Comparison of ENCODE assay signal across 8 mouse cellular contexts in the genomic region with DNA sequence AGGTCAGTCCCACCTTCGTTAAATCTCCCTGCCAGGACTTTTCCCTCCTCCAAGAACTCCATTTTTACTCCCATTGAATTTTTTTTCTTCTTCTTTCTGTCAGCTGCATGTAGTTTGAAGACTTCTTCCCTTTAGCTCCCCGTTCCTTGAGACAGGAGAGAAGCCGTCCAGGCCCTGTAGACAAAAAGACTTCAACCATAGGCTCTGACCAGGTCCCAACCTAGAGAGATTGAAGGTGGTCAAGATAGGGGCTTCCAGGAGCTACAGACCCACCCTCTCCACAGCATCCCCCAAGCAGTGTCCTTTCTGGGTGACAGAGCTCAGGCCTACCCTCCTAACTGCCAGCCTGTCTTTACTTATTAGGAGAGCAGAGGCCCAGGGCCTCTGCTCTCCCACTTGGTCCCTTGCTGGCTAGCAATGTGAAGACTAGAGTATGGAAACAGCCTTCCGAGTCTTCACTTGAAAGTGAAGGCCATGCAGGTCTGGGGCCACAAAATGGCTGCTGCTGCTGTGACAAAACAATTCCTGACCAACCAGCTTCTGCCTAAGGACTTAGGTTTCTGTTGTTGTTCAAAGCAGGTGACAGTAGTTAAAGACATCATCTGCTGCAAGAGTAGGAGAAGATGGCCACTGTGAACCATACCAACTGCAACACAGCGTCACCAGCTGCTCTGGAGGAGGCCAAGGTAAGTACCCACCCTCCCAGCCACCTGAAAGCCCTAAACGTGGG. TPM values are rescaled to one million over a fixed set of nuclear protein-coding genes. Genes with fewer than 3 reads are reported as not detected.
DNase-seq lines count a peak whose midpoint lies in the region; ATAC-seq and TF ChIP-seq lines count a peak whose summit lies in the region.

No protein-coding gene starts in this region.

- no peak for TF ChIP-seq EP300 in stomach, postnatal 0 days (optimal IDR thresholded peaks at IDR 0.05)

- peak overlapping the region; percentile 64 for H3K4me2 ChIP-seq in heart, embryonic 12.5 days
- peak overlapping the region; percentile 67 for H3K4me2 ChIP-seq in limb, embryonic 13.5 days (replicated peaks)
- peak overlapping the region; percentile 49 for H3K4me2 ChIP-seq in stomach, postnatal 0 days (replicated peaks; ENCODE audit: low read depth)

- WGBS in heart, embryonic 12.5 days: 49% methylated on average over 6 of the region's 6 CpGs
- 54% methylated on average over 6 of the region's 6 CpGs for WGBS in limb, embryonic 13.5 days
- WGBS in stomach, postnatal 0 days: 44% methylated on average over 6 of the region's 6 CpGs

- no peak for ATAC-seq in heart, embryonic 12.5 days (ENCODE audit: insufficient number of reproducible peaks, low FRiP score)
- ATAC-seq in limb, embryonic 13.5 days (ENCODE audit: low FRiP score, low read depth): no peak
- no peak for ATAC-seq in stomach, postnatal 0 days (ENCODE audit: low FRiP score, low TSS enrichment)

- peaks cover 6% of the 10 kb centered on the region for H3K36me3 ChIP-seq in heart, embryonic 12.5 days
- peaks cover 10% of the 10 kb centered on the region for H3K36me3 ChIP-seq in limb, embryonic 13.5 days
- H3K36me3 ChIP-seq in stomach, postnatal 0 days (ENCODE audit: control insufficient read depth, insufficient read depth, low read length): 0 out of 2 replicates have a peak, but pooled peaks cover 1% of the 10 kb centered on the region

- H3K27me3 ChIP-seq in heart, embryonic 12.5 days (replicated peaks): no peaks in the 10 kb centered on the region
- H3K27me3 ChIP-seq in limb, embryonic 13.5 days: no peaks in the 10 kb centered on the region
- H3K27me3 ChIP-seq in stomach, postnatal 0 days (ENCODE audit: control insufficient read depth, insufficient read depth, low read length): no peaks in the 10 kb centered on the region

- H3K4me1 ChIP-seq in heart, embryonic 12.5 days (replicated peaks): peaks cover 36% of the 10 kb centered on the region
- H3K4me1 ChIP-seq in embryonic fibroblast, embryonic 13.5 days (ENCODE audit: control insufficient read depth, insufficient read depth, low read length): peaks cover 6% of the 10 kb centered on the region; the same call in 1 of the 2 replicates
- H3K4me1 ChIP-seq in limb, embryonic 13.5 days: peaks cover 34% of the 10 kb centered on the region
- H3K4me1 ChIP-seq in stomach, postnatal 0 days (replicated peaks; ENCODE audit: control insufficient read depth, insufficient read depth): peaks cover 10% of the 10 kb centered on the region; the same call in 1 of the 2 replicates

- no peaks in the 10 kb centered on the region for H3K9me3 ChIP-seq in heart, embryonic 12.5 days (replicated peaks)
- no peaks in the 10 kb centered on the region for H3K9me3 ChIP-seq in limb, embryonic 13.5 days
- H3K9me3 ChIP-seq in stomach, postnatal 0 days (ENCODE audit: control insufficient read depth, low read length): no peaks in the 10 kb centered on the region

- no peak for DNase-seq in heart, postnatal 4 days
- DNase-seq in CD4-positive helper T cell, adult 2 months (ENCODE audit: low read depth, low spot score): peak; percentile 26
- DNase-seq in stomach, postnatal 0 days (ENCODE audit: low spot score): no peak
- no peak for DNase-seq in c-Kit-positive CD71-positive TER-119-positive erythroid progenitor cells, embryonic 14.5 days (ENCODE audit: low spot score)
- no peak for DNase-seq in kidney, adult 18-20 months

- peak overlapping the region; percentile 62 for H3K9ac ChIP-seq in heart, embryonic 12.5 days
- peak overlapping the region; percentile 64 for H3K9ac ChIP-seq in limb, embryonic 13.5 days
- peak overlapping the region; percentile 50; the same call in 1 of the 2 replicates for H3K9ac ChIP-seq in stomach, postnatal 0 days (ENCODE audit: low read length)

- TF ChIP-seq CTCF in embryonic fibroblast, embryonic 13.5 days (IDR thresholded peaks at IDR 0.05; ENCODE audit: borderline replicate concordance, insufficient read depth, low read length): no peak
- no peak for TF ChIP-seq CTCF in stomach, postnatal 0 days (IDR thresholded peaks at IDR 0.05; ENCODE audit: low read depth)

- peak overlapping the region; percentile 33 for H3K4me3 ChIP-seq in heart, embryonic 12.5 days
- H3K4me3 ChIP-seq in embryonic fibroblast, embryonic 13.5 days (ENCODE audit: insufficient read depth, low read length): 0 out of 2 replicates have a peak overlapping the region, but pooled peaks have one; percentile 3
- H3K4me3 ChIP-seq in limb, embryonic 13.5 days: peak overlapping the region; percentile 93
- peak overlapping the region; percentile 3; the same call in 1 of the 2 replicates for H3K4me3 ChIP-seq in stomach, postnatal 0 days (ENCODE audit: low read depth, low read length)

- no peak for TF ChIP-seq POLR2A in embryonic fibroblast, embryonic 13.5 days (IDR thresholded peaks at IDR 0.05; ENCODE audit: low read depth, low read length)

- peak overlapping the region; percentile 85 for H3K27ac ChIP-seq in heart, embryonic 12.5 days (ENCODE audit: poor library complexity, severe bottlenecking)
- H3K27ac ChIP-seq in embryonic fibroblast, embryonic 13.5 days (ENCODE audit: insufficient read depth, low read length): peak overlapping the region; percentile 53
- peak overlapping the region; percentile 74 for H3K27ac ChIP-seq in limb, embryonic 13.5 days
- peak overlapping the region; percentile 82 for H3K27ac ChIP-seq in stomach, postnatal 0 days (replicated peaks)

RNA-seq across cellular contexts. Expression of a gene that starts 1.4 kb away (rescaled TPM):
- 7.8 and 8.4 TPM in 2 replicates for polyA plus RNA-seq in heart, embryonic 12.5 days (2016; fragmentation: Nextera tagmentation; extraction: Ambion mirVana)
- total RNA-seq in heart, postnatal 4 days (2021): 1 to 10 TPM; 4.2 to 4.8 TPM
- polyA plus RNA-seq in embryonic fibroblast, embryonic 13.5 days (2011; ENCODE audit: insufficient read length, low read depth, missing spikeins): 2.3 and 3.1 TPM in 2 replicates
- 12.8 and 13.8 TPM in 2 replicates for polyA plus RNA-seq in limb, embryonic 13.5 days (2015; fragmentation: Nextera tagmentation; extraction: Ambion mirVana)
- polyA plus RNA-seq in stomach, postnatal 0 days (2015; fragmentation: Nextera tagmentation; extraction: Ambion mirVana): 3.7 and 4.4 TPM in 2 replicates

RNA-seq across cellular contexts. Expression of a gene that starts 17.6 kb away (rescaled TPM):
- polyA plus RNA-seq in heart, embryonic 12.5 days (2016; fragmentation: Nextera tagmentation; extraction: Ambion mirVana): 2.8 and 3.0 TPM in 2 replicates
- total RNA-seq in heart, postnatal 4 days (2021): 10 to 100 TPM; 14.8 to 15.7 TPM
- 16.8 and 19.0 TPM in 2 replicates for polyA plus RNA-seq in embryonic fibroblast, embryonic 13.5 days (2011; ENCODE audit: insufficient read length, low read depth, missing spikeins)
- polyA plus RNA-seq in limb, embryonic 13.5 days (2015; fragmentation: Nextera tagmentation; extraction: Ambion mirVana): 5.1 and 5.6 TPM in 2 replicates
- polyA plus RNA-seq in stomach, postnatal 0 days (2015; fragmentation: Nextera tagmentation; extraction: Ambion mirVana): 3.8 and 4.1 TPM in 2 replicates

RNA-seq across cellular contexts. Expression of a gene that starts 32.1 kb away (rescaled TPM):
- 13.5 and 13.8 TPM in 2 replicates for polyA plus RNA-seq in heart, embryonic 12.5 days (2016; fragmentation: Nextera tagmentation; extraction: Ambion mirVana)
- total RNA-seq in heart, postnatal 4 days (2021): 10 to 100 TPM; 25.9 to 29.2 TPM
- polyA plus RNA-seq in embryonic fibroblast, embryonic 13.5 days (2011; ENCODE audit: insufficient read length, low read depth, missing spikeins): 23.3 and 24.3 TPM in 2 replicates
- 14.4 and 17.2 TPM in 2 replicates for polyA plus RNA-seq in limb, embryonic 13.5 days (2015; fragmentation: Nextera tagmentation; extraction: Ambion mirVana)
- polyA plus RNA-seq in stomach, postnatal 0 days (2015; fragmentation: Nextera tagmentation; extraction: Ambion mirVana): 28.6 and 36.7 TPM in 2 replicates

RNA-seq across cellular contexts. Expression of a gene that starts 32.2 kb away (rescaled TPM):
- polyA plus RNA-seq in heart, embryonic 12.5 days (2016; fragmentation: Nextera tagmentation; extraction: Ambion mirVana): 5.8 and 6.6 TPM in 2 replicates
- 10 to 100 TPM; 28.0 to 34.8 TPM for total RNA-seq in heart, postnatal 4 days (2021)
- polyA plus RNA-seq in embryonic fibroblast, embryonic 13.5 days (2011; ENCODE audit: insufficient read length, low read depth, missing spikeins): 5.6 and 7.1 TPM in 2 replicates
- 4.8 and 5.1 TPM in 2 replicates for polyA plus RNA-seq in limb, embryonic 13.5 days (2015; fragmentation: Nextera tagmentation; extraction: Ambion mirVana)
- polyA plus RNA-seq in stomach, postnatal 0 days (2015; fragmentation: Nextera tagmentation; extraction: Ambion mirVana): 4.2 and 5.0 TPM in 2 replicates

RNA-seq across cellular contexts. Expression of a gene that starts 37.3 kb away (rescaled TPM):
- 1.1 and 1.7 TPM in 2 replicates for polyA plus RNA-seq in heart, embryonic 12.5 days (2016; fragmentation: Nextera tagmentation; extraction: Ambion mirVana)
- total RNA-seq in heart, postnatal 4 days (2021): 1 to 10 TPM; 7.4 to 8.6 TPM
- 1.1 TPM in 1 of 2 replicates, not detected in the other for polyA plus RNA-seq in embryonic fibroblast, embryonic 13.5 days (2011; ENCODE audit: insufficient read length, low read depth, missing spikeins)
- polyA plus RNA-seq in limb, embryonic 13.5 days (2015; fragmentation: Nextera tagmentation; extraction: Ambion mirVana): 1.1 and 1.2 TPM in 2 replicates
- 0.86 and 1.1 TPM in 2 replicates for polyA plus RNA-seq in stomach, postnatal 0 days (2015; fragmentation: Nextera tagmentation; extraction: Ambion mirVana)

Comparison
In these comparisons a context has a peak if more than half of its experiments do, and no peak if none do; other contexts are left out.
1. H3K4me3 ChIP-seq: peak in every context shown above with its lines; median percentile 93 in limb, embryonic 13.5 days; 33 in heart, embryonic 12.5 days; 3 in embryonic fibroblast, embryonic 13.5 days; 3 in stomach, postnatal 0 days.